Mouse (Mus musculus): ENCODE data around the gene Tceal3. TPM values are rescaled to one million over a fixed set of nuclear protein-coding genes. Genes with fewer than 3 reads are reported as not detected.
"Not testable (repeated sequence)": the region's sequence is repeated elsewhere in the genome, so short reads cannot be mapped to it uniquely, and the experiment has no call there.

Gene Tceal3
- total RNA-seq, 4 experiments from 2014 or later: 26.8 to 52.9 (median 37.0) TPM

GRCm38 (mm10) chrX:136707446-136708167 is 117.0 kb downstream of the Tceal3 start, which contains the start of gene Tceal1:
Gene Tceal1 (plus strand): TSS chrX:136707982.
- DNase-seq: peak; percentile 48

GRCm38 (mm10) chrX:136708168-136708681 is 117.6 kb downstream of the Tceal3 start:
- peak; percentile 6 for DNase-seq

GRCm38 (mm10) chrX:136708782-136709181 is 118.1 kb downstream of the Tceal3 start:
- no peak for DNase-seq

- not testable (repeated sequence) for DNase-seq
Measured at GRCm38 (mm10) chrX:136714742-136715474, 124.3 kb downstream of the Tceal3 start.

Other genes starting within 250 kb of the Tceal3 start
- not detected for gene Kir3dl1, start 72.8 kb upstream of the Tceal3 start, total RNA-seq (2022)
- gene Kir3dl2, start 46.8 kb upstream of the Tceal3 start, total RNA-seq (2022): not detected
- 10 to 100 TPM in 2 of 4 experiments, 1 to 10 TPM in 2; 9.2 to 13.4 (median 11.3) TPM for gene Tceal1, start 117.1 kb downstream of the Tceal3 start, total RNA-seq (2022)
- 100 to 1,000 TPM; 290 to 312 (median 296) TPM for gene Morf4l2, start 152.8 kb downstream of the Tceal3 start, total RNA-seq (2022)
- under 1 TPM in 1 of 4 experiments, not detected in 3; 0.18 TPM for gene Glra4, start 189.3 kb downstream of the Tceal3 start, total RNA-seq (2022)
- 1 to 10 TPM; 5.4 to 8.0 (median 6.9) TPM for gene Plp1, start 231.8 kb downstream of the Tceal3 start, total RNA-seq (2022)

Measured in adrenal gland, adult 8-10 months (tissue).